Mouse (Mus musculus) brain, embryonic 14.5 days (tissue): ENCODE data around the gene Tmem236.

Experiments used
- CTCF ChIP-seq: fragments of 200-500 bp; IDR thresholded peaks from 2 replicates; pipeline ENCODE4 v1.5.1; 2012; ENCODE audit warnings: inconsistent platforms, mild to moderate bottlenecking, moderate library complexity, borderline replicate concordance; ENCODE audit not compliant: insufficient read depth, insufficient read length; ENCODE audit errors: extremely low read depth
- POLR2A ChIP-seq: fragments of 200-500 bp; IDR thresholded peaks from 2 replicates; pipeline ENCODE4 v1.6.1; 2012; ENCODE audit warnings: mild to moderate bottlenecking, inconsistent platforms, borderline replicate concordance; ENCODE audit not compliant: poor library complexity, insufficient read depth, insufficient read length, severe bottlenecking; ENCODE audit errors: extremely low read depth

GRCm38 (mm10) chr2:14269160-14269559, 94.8 kb downstream of the Tmem236 start:
- TF ChIP-seq POLR2A = no peak
- no peak for TF ChIP-seq CTCF
